Mouse (Mus musculus) embryonic fibroblast, embryonic 13.5 days (primary cell): ENCODE measurements around the gene Phc1.

Source experiments
- CTCF ChIP-seq: IDR thresholded peaks from 2 replicates; pipeline ENCODE4 v1.5.1; 2011; ENCODE audit warnings: mild to moderate bottlenecking, control low read depth, low read length, moderate library complexity, borderline replicate concordance; ENCODE audit not compliant: insufficient read depth
- POLR2A ChIP-seq: IDR thresholded peaks from 2 replicates; pipeline ENCODE4 v1.6.1; 2011; ENCODE audit warnings: low read depth, mild to moderate bottlenecking, control low read depth, low read length, moderate library complexity

DNA sequence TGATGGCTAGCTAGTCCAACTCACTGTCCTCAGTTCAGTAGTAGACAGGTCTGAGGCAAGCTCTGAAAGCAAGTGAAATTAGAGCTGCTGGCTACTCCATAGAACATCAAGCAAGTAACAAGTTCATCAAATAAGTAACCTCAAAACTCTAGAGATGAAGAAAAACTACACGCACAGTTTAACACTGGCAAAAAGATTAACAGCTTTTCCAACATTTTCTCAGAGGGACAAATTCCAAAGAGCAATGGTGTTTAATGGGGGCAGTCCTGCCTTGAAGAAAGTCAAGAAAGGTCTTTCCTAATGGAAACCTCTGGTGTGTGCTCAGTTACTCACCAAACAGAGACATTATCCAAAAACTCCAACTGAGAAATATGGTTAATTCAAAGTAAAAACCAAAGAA lies 21.6 kb downstream of the Phc1 start:
- TF ChIP-seq CTCF (no peak), POLR2A (no peak)
